Mouse (Mus musculus) C2C12 (cell line): ENCODE results near the gene Kcnj9. TPM values are rescaled to one million over a fixed set of nuclear protein-coding genes. Genes with fewer than 3 reads are reported as not detected.

Experiments used
- H3K27me3 ChIP-seq: one replicate; pipeline ENCODE4 v1.6.1; 2011; ENCODE audit not compliant: control insufficient read depth, insufficient read depth, insufficient read length
- H3K36me3 ChIP-seq: one replicate; pipeline ENCODE4 v1.6.1; 2011; ENCODE audit not compliant: control insufficient read depth, insufficient read depth
- H3K4me3 ChIP-seq: one replicate; pipeline ENCODE4 v1.5.1; 2011; ENCODE audit warnings: mild to moderate bottlenecking, control low read depth; ENCODE audit not compliant: poor library complexity, insufficient read depth, severe bottlenecking
- H3K79me2 ChIP-seq: one replicate; pipeline ENCODE4 v1.6.1; 2011; ENCODE audit not compliant: control insufficient read depth, insufficient read depth
- H3K79me3 ChIP-seq: one replicate; pipeline ENCODE4 v1.6.1; 2011; ENCODE audit warnings: low read depth, control low read depth
- H3ac ChIP-seq: one replicate; pipeline ENCODE3; 2011; ENCODE audit warnings: low read depth; ENCODE audit not compliant: control insufficient read depth, insufficient read length
- CEBPB ChIP-seq: IDR thresholded peaks from one replicate; pipeline ENCODE4 v1.6.1; 2011; ENCODE audit warnings: low read depth, mild to moderate bottlenecking, control low read depth, moderate library complexity
- CTCF ChIP-seq: IDR thresholded peaks from one replicate; pipeline ENCODE4 v1.5.1; 2011; ENCODE audit not compliant: control insufficient read depth, insufficient read depth, insufficient read length
- FOSL1 ChIP-seq: IDR thresholded peaks from one replicate; pipeline ENCODE4 v1.8.0; 2011; ENCODE audit warnings: mild to moderate bottlenecking, low read length; ENCODE audit not compliant: poor library complexity, insufficient read depth, severe bottlenecking
- MAX ChIP-seq: IDR thresholded peaks from one replicate; pipeline ENCODE4 v1.6.1; 2011; ENCODE audit warnings: mild to moderate bottlenecking, control low read depth
- MYOD1 ChIP-seq: IDR thresholded peaks from one replicate; pipeline ENCODE4 v1.6.1; 2011; ENCODE audit warnings: low read depth; ENCODE audit not compliant: control insufficient read depth, insufficient read length
- MYOG ChIP-seq: IDR thresholded peaks from one replicate; pipeline ENCODE4 v1.6.1; 2011; ENCODE audit not compliant: control insufficient read depth, insufficient read length; ENCODE audit errors: extremely low read depth
- USF1 ChIP-seq: IDR thresholded peaks from one replicate; pipeline ENCODE4 v1.6.1; 2011; ENCODE audit warnings: low read depth, mild to moderate bottlenecking, control low read depth, moderate library complexity
- polyA plus RNA-seq: library from polyadenylated mRNA; unstranded; fragments of >200 nt; fragmentation: generic; extraction: Trizol; gene quantifications from one replicate; pipeline ENCODE4 v1.2.1, GENCODE M21; 2012; ENCODE audit warnings: missing spikeins

The Kcnj9 gene
- polyA plus RNA-seq, 1 experiment = 0.06 TPM

- TF ChIP-seq MYOD1 (no peak), MYOG (no peak), MAX (no peak), CTCF (no peak), CEBPB (no peak), FOSL1 (no peak), USF1 (no peak)
- no peaks in the 10 kb centered on the region for H3K79me2 ChIP-seq
These were observed 57.4 kb downstream of the Kcnj9 start for GRCm38 (mm10) chr1:172271765-172272164.

GRCm38 (mm10) chr1:172271208-172271607, 57.9 kb downstream of the Kcnj9 start:
- no peak overlapping the region for H3ac ChIP-seq
- no peak overlapping the region for H3K4me3 ChIP-seq
- TF ChIP-seq CTCF = no peak
- no peak for TF ChIP-seq MYOG
- no peak for TF ChIP-seq USF1
- TF ChIP-seq MAX = no peak
- TF ChIP-seq CEBPB = no peak
- no peaks in the 10 kb centered on the region for H3K79me3 ChIP-seq
- no peaks in the 10 kb centered on the region for H3K27me3 ChIP-seq
- no peaks in the 10 kb centered on the region for H3K36me3 ChIP-seq
- H3K79me2 ChIP-seq = no peaks in the 10 kb centered on the region

More at GRCm38 (mm10) chr1:172271765-172272164, 57.4 kb downstream of the Kcnj9 start:
- Histone ChIP-seq H3K36me3 (no peaks in the 10 kb centered on the region), H3ac (no peak overlapping the region), H3K27me3 (no peaks in the 10 kb centered on the region), H3K4me3 (no peak overlapping the region), H3K79me3 (no peaks in the 10 kb centered on the region)

Other genes starting within 250 kb of the Kcnj9 start
- 113 TPM for gene Copa, start 246.8 kb downstream of the Kcnj9 start, polyA plus RNA-seq
- gene Ncstn, start 246.5 kb downstream of the Kcnj9 start, polyA plus RNA-seq = 40.8 TPM
- gene Pex19, start 202.6 kb downstream of the Kcnj9 start, polyA plus RNA-seq = 79.6 TPM
- gene Dcaf8, start 181.2 kb downstream of the Kcnj9 start, polyA plus RNA-seq = 37.6 TPM
- gene Pea15a, start 122.5 kb downstream of the Kcnj9 start, polyA plus RNA-seq = 125 TPM
- 0.12 TPM for gene Casq1, start 109.5 kb downstream of the Kcnj9 start, polyA plus RNA-seq
- not detected for gene Atp1a4, start 70.9 kb downstream of the Kcnj9 start, polyA plus RNA-seq
- gene Igsf8, start 67.7 kb downstream of the Kcnj9 start, polyA plus RNA-seq = 95.3 TPM
- 0.76 TPM for gene Atp1a2, start 31.3 kb downstream of the Kcnj9 start, polyA plus RNA-seq
- gene Kcnj10, start 11.9 kb upstream of the Kcnj9 start, polyA plus RNA-seq = not detected
- gene Pigm, start 47.2 kb upstream of the Kcnj9 start, polyA plus RNA-seq = 3.8 TPM
- gene Slamf9, start 146.0 kb upstream of the Kcnj9 start, polyA plus RNA-seq = 0.19 TPM
- 4.1 TPM for gene Igsf9, start 152.5 kb upstream of the Kcnj9 start, polyA plus RNA-seq
- 771 TPM for gene Tagln2, start 170.7 kb upstream of the Kcnj9 start, polyA plus RNA-seq
- gene Cfap45, start 191.5 kb upstream of the Kcnj9 start, polyA plus RNA-seq = not detected
- not detected for gene Vsig8, start 226.6 kb upstream of the Kcnj9 start, polyA plus RNA-seq